Mouse (Mus musculus) stomach, postnatal 0 days (tissue): ENCODE measurements around the gene Grk6. TPM values are rescaled to one million over a fixed set of nuclear protein-coding genes. Genes with fewer than 3 reads are reported as not detected.

Experiments
- ATAC-seq: fragments of 200-750 bp; cut with Nextera tagmentation; 2 replicates; pipeline ENCODE4 v1.8.0; 2017; ENCODE audit not compliant: low FRiP score, low TSS enrichment
- DNase-seq: peaks from one replicate; pipeline ENCODE4 v3.0.0-alpha.2; 2016; ENCODE audit warnings: low spot score
- H3K27ac ChIP-seq: fragments of 300-500 bp; sonication (generic); replicated peaks from 2 replicates; pipeline ENCODE4 v1.5.1; 2014; ENCODE audit warnings: mild to moderate bottlenecking, control low read depth
- H3K27me3 ChIP-seq: fragments of 300-500 bp; sonication (generic); 2 replicates; pipeline ENCODE4 v1.6.1; 2014; ENCODE audit warnings: low read length; ENCODE audit not compliant: control insufficient read depth, insufficient read depth
- H3K36me3 ChIP-seq: fragments of 300-500 bp; sonication (generic); 2 replicates; pipeline ENCODE4 v1.6.1; 2014; ENCODE audit warnings: low read length, mixed read lengths; ENCODE audit not compliant: control insufficient read depth, insufficient read depth
- H3K4me1 ChIP-seq: fragments of 300-500 bp; sonication (generic); replicated peaks from 2 replicates; pipeline ENCODE4 v1.6.1; 2014; ENCODE audit warnings: antibody characterized with exemption; ENCODE audit not compliant: control insufficient read depth, insufficient read depth
- H3K4me2 ChIP-seq: fragments of 300-500 bp; sonication (generic); replicated peaks from 2 replicates; pipeline ENCODE4 v1.6.1; 2014; ENCODE audit warnings: low read depth, mild to moderate bottlenecking, control low read depth, moderate library complexity
- H3K4me3 ChIP-seq: fragments of 300-500 bp; sonication (generic); 2 replicates; pipeline ENCODE4 v1.5.1; 2014; ENCODE audit warnings: low read depth, low read length, control low read depth
- H3K9ac ChIP-seq: fragments of 300-500 bp; sonication (generic); 2 replicates; pipeline ENCODE4 v1.6.1; 2014; ENCODE audit warnings: mild to moderate bottlenecking, low read length, control low read depth, mixed read lengths
- H3K9me3 ChIP-seq: fragments of 300-500 bp; sonication (generic); 2 replicates; pipeline ENCODE4 v1.6.1; 2016; ENCODE audit warnings: low read length; ENCODE audit not compliant: control insufficient read depth
- CTCF ChIP-seq: IDR thresholded peaks from 2 replicates; pipeline ENCODE4 v1.5.1; 2016; ENCODE audit warnings: antibody characterized with exemption, low read depth, mild to moderate bottlenecking, moderate library complexity
- EP300 ChIP-seq: optimal IDR thresholded peaks from 2 replicates; pipeline ENCODE3; 2016; ENCODE audit warnings: antibody characterized with exemption
- WGBS: fragments of 180-500 bp; shearing (Covaris S2); extraction: QIAGEN DNeasy Blood & Tissue Kit; methylation state at CpG from one replicate; pipeline ENCODE4 v1.1.7; 2014; 5-methylcytosine and 5-hydroxymethylcytosine counted together
- polyA plus RNA-seq: library from polyadenylated mRNA; unstranded; fragments of >200 nt; fragmentation: Nextera tagmentation; extraction: Ambion mirVana; gene quantifications from 2 replicates; pipeline ENCODE4 v1.2.1, GENCODE M21; 2015

Gene Grk6
- polyA plus RNA-seq, 1 experiment from 2014 or later = 17.7 TPM

- H3K4me2 ChIP-seq = peak overlapping the region; percentile 92
- H3K27me3 ChIP-seq = peaks cover 2% of the 10 kb centered on the region; the same call in 1 of the 2 replicates
- peak overlapping the region; percentile 80 for H3K27ac ChIP-seq
- ATAC-seq = peak; percentile 64; the same call in 1 of the 2 replicates
- 0 out of 2 replicates have a peak, but pooled peaks cover 3% of the 10 kb centered on the region for H3K4me1 ChIP-seq
- H3K9me3 ChIP-seq = no peaks in the 10 kb centered on the region
- DNase-seq = peak; percentile 68
- no peaks in the 10 kb centered on the region for H3K36me3 ChIP-seq
- H3K9ac ChIP-seq = peak overlapping the region; percentile 83
- no peak for TF ChIP-seq EP300
- TF ChIP-seq CTCF = no peak
- WGBS = 2% methylated on average over 29 of the region's 29 CpGs
- peak overlapping the region; percentile 79 for H3K4me3 ChIP-seq
These were observed 42.2 kb downstream of the Grk6 start for GRCm38 (mm10) chr13:55486916-55487577.

DNA sequence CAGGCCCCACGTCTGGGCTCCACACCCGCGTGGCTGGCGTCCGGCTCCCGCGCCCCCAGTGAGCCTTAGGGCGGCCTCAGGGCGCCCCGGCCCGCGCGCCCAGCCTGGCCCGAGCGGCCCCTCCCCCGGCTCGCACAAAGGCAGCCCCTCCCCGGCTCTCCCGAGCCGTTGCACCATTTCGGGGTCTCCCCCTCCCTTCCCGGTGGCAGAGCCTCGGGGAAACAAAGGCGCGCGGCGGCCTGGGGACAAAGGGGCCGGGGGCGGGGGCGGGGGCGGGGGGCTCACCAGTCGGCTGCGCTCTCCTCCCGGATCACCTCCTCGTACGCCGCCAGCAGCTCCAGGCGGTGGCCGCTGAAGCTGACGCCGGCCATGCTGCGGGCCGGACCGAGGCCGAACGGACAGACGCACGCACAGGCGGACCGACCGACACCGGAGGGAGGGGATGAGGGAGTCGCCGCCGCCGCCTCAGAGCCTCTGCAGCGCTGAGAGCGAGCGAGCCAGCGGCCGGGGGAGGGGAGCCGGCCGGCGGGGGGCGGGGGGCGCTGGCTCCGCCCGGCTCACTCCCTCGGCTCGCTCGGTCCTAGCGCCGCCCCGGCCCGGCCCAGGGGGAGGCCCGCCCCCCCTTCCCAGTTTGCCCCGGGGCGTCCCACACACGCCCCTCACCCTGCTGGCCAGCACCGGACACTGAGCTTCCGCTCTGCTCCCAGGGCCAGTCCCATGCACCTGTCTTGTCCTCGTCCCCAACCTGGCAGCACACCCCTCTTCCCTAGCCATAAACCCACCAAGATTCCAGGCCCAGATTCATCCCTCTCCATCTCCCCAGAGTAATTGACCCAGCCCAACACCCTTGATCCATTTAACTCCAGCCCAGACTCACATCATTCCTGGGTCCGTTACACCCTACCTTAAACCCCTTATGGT, 43.0 kb downstream of the Grk6 start, which contains the start of gene Dbn1:
Gene Dbn1 (minus strand): TSS at position 534 of the 921 bp plus-strand sequence.
- no peaks in the 10 kb centered on the region for H3K36me3 ChIP-seq
- DNase-seq (peak; percentile 52), ATAC-seq (peak; percentile 73)
- H3K27ac ChIP-seq = peak within 1 kb of the TSS; percentile 80
- H3K27me3 ChIP-seq = peaks cover 2% of the 10 kb centered on the region; the same call in 1 of the 2 replicates
- no peaks in the 10 kb centered on the region for H3K9me3 ChIP-seq
- TF ChIP-seq EP300 (no peak), CTCF (peak; percentile 17; the same call in 1 of the 2 replicates)
- H3K9ac ChIP-seq = peak within 1 kb of the TSS; percentile 83
- 0 out of 2 replicates have a peak, but pooled peaks cover 3% of the 10 kb centered on the region for H3K4me1 ChIP-seq
- WGBS = 3% methylated on average over 29 of the region's 83 CpGs
- H3K4me2 ChIP-seq = peak within 1 kb of the TSS; percentile 92
- H3K4me3 ChIP-seq = peak within 1 kb of the TSS; percentile 79

GRCm38 (mm10) chr13:55494257-55494656, 49.4 kb downstream of the Grk6 start:
- Histone ChIP-seq H3K36me3 (peaks cover 12% of the 10 kb centered on the region), H3K4me2 (no peak overlapping the region), H3K27me3 (peaks cover 2% of the 10 kb centered on the region; the same call in 1 of the 2 replicates), H3K9me3 (no peaks in the 10 kb centered on the region), H3K27ac (no peak overlapping the region), H3K4me3 (no peak overlapping the region), H3K9ac (no peak overlapping the region), H3K4me1 (no peaks in the 10 kb centered on the region)
- WGBS = 25% methylated on average over 2 of the region's 2 CpGs
- TF ChIP-seq EP300 (no peak), CTCF (0 out of 2 replicates have a peak, but pooled peaks have one; percentile 16)
- DNase-seq (no peak), ATAC-seq (peak; percentile 38)

DNA sequence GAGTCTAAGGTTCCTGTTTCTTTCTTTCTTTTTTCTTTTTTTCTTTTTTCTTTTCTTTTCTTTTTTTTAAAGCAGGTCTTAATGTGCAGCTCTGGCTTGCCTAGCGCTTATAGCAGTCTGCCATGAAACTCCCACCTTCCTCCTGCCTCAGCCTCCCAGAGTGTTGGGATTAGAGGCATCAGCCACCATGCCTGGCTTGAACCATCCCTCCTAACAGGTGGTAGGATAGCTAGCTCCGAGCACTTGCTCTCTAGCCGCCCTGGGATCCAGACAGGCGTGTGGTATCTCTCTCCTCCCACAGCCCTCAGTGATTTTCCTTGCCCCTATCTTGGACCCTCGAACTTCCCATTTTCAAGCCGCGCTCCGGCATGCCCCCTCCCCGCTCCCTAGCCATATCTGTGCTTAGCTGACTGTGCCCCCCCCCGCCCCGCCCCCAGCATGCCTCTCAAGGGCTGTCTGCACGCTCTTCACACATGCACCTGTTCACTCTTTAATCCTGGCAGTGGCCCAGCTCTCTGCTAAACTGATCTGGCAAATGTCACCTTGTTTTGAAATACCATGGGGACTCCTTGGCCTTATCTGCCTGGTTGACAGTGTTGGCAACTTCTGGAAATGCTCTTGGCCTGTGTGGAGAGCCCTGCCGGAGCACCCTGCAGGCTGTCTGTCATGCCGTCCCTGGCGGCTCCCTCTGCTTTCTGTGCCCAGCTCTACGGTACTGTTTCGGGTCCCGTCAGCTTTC, 50.2 kb downstream of the Grk6 start:
- H3K9ac ChIP-seq = no peak overlapping the region
- no peaks in the 10 kb centered on the region for H3K9me3 ChIP-seq
- H3K27ac ChIP-seq = no peak overlapping the region
- ATAC-seq (peak; percentile 61), DNase-seq (peak; percentile 69)
- H3K4me3 ChIP-seq = no peak overlapping the region
- no peak overlapping the region for H3K4me2 ChIP-seq
- 24% methylated on average over 17 of the region's 18 CpGs for WGBS
- no peaks in the 10 kb centered on the region for H3K4me1 ChIP-seq
- TF ChIP-seq CTCF (no peak), EP300 (no peak)
- peaks cover 12% of the 10 kb centered on the region for H3K36me3 ChIP-seq
- peaks cover 2% of the 10 kb centered on the region; the same call in 1 of the 2 replicates for H3K27me3 ChIP-seq

- peak overlapping the region; percentile 41; the same call in 1 of the 2 replicates for H3K27ac ChIP-seq
- WGBS = 47% methylated on average over 4 of the region's 4 CpGs
These were observed 50.8 kb downstream of the Grk6 start for GRCm38 (mm10) chr13:55495702-55496101.

More at GRCm38 (mm10) chr13:55495702-55496101, 50.8 kb downstream of the Grk6 start:
- peaks cover 2% of the 10 kb centered on the region; the same call in 1 of the 2 replicates for H3K27me3 ChIP-seq
- no peak overlapping the region for H3K4me3 ChIP-seq
- ATAC-seq (no peak), DNase-seq (no peak)
- TF ChIP-seq EP300 = no peak
- no peak for TF ChIP-seq CTCF
- H3K9ac ChIP-seq = no peak overlapping the region
- H3K4me1 ChIP-seq = no peaks in the 10 kb centered on the region
- no peaks in the 10 kb centered on the region for H3K9me3 ChIP-seq
- peaks cover 17% of the 10 kb centered on the region for H3K36me3 ChIP-seq
- no peak overlapping the region for H3K4me2 ChIP-seq
